ENCODE assay signal across 25 mouse cellular contexts in genomic region chr12:24962362-24962967, GRCm38 (mm10). TPM values are rescaled to one million over a fixed set of nuclear protein-coding genes. Genes with fewer than 3 reads are reported as not detected.
A peak's percentile ranks its signal among the peaks of the same experiment; 100 is the strongest.
DNase-seq lines count a peak whose midpoint lies in the region; ATAC-seq and TF ChIP-seq lines count a peak whose summit lies in the region.
"Had no signal": no experiment of that assay in that cellular context is flagged by ENCODE, and none has a peak within 500 bp of the region (broad histone marks: within the 10 kb centered on the region; RNA-seq: fewer than 3 reads in every experiment).

No protein-coding gene starts in this region.

- no peak overlapping the region for H3K4me2 ChIP-seq in kidney, embryonic 16.5 days (replicated peaks; ENCODE audit: low read depth, low read length)

- H3K27me3 ChIP-seq in kidney, adult 2 months (replicated peaks; ENCODE audit: control insufficient read depth, insufficient read depth, low read length): no peaks in the 10 kb centered on the region
- no peaks in the 10 kb centered on the region for H3K27me3 ChIP-seq in kidney, embryonic 16.5 days (ENCODE audit: insufficient read depth, low read length)
- H3K27me3 ChIP-seq: heart, embryonic 12.5 days; liver, embryonic 13.5 days had no signal

- H3K9ac ChIP-seq in kidney, embryonic 16.5 days (replicated peaks; ENCODE audit: low read length): no peak overlapping the region
- H3K9ac ChIP-seq: heart, embryonic 12.5 days; liver, embryonic 13.5 days had no signal

- no peak overlapping the region for H3K4me3 ChIP-seq in kidney, adult 2 months (ENCODE audit: insufficient read depth, low read depth, low read length)
- no peak overlapping the region for H3K4me3 ChIP-seq in kidney, embryonic 16.5 days (ENCODE audit: low read length)
- H3K4me3 ChIP-seq: hindbrain, embryonic 10.5 days; liver, embryonic 13.5 days; midbrain, embryonic 10.5 days had no signal

- no peak for TF ChIP-seq CTCF in kidney, adult 2 months (conservative IDR thresholded peaks at IDR 0.05; ENCODE audit: insufficient read depth, insufficient read length, low read depth, low read length)

- H3K4me1 ChIP-seq in kidney, adult 2 months (ENCODE audit: control insufficient read depth, insufficient read depth, low read length): peaks cover 16% of the 10 kb centered on the region
- H3K4me1 ChIP-seq in kidney, embryonic 16.5 days (ENCODE audit: insufficient read depth, low read length): peaks cover 10% of the 10 kb centered on the region
- H3K4me1 ChIP-seq: hindbrain, embryonic 10.5 days; midbrain, embryonic 10.5 days had no signal

- H3K36me3 ChIP-seq in kidney, adult 2 months (ENCODE audit: control insufficient read depth, insufficient read depth, low read length): no peaks in the 10 kb centered on the region
- H3K36me3 ChIP-seq in kidney, embryonic 16.5 days (ENCODE audit: insufficient read depth, low read length): peaks cover 6% of the 10 kb centered on the region; the same call in 1 of the 2 replicates
- H3K36me3 ChIP-seq: liver, embryonic 13.5 days had no signal

- DNase-seq in kidney, adult 11 months: peak; percentile 91
- peak; percentile 95 for DNase-seq in kidney, adult 2 months
- peak; percentile 69 to 92 for DNase-seq in kidney, postnatal 36 days
- no peak for DNase-seq in cerebellum, adult 18-20 months
- no peak for DNase-seq in gastrocnemius, postnatal 36 days
- no peak for DNase-seq in lung, postnatal 4 days
- DNase-seq: adrenal gland, adult 8-10 months; B cell, adult 2 months; cerebellum, adult 8-10 months; cerebellum, postnatal 25 days; gastrocnemius, postnatal 14 days; liver, embryonic 13.5 days; lung, adult 18-20 months; right cerebral cortex, adult 18-20 months; spleen, adult 18-20 months; thymus, postnatal 14 days had no signal

- peak; percentile 92 for ATAC-seq in kidney, embryonic 16.5 days (ENCODE audit: low FRiP score, low TSS enrichment)
- ATAC-seq: activated CD4-positive, CD25-positive, alpha-beta regulatory T cell, adult 4 months; forebrain, embryonic 14.5 days; hindbrain, embryonic 16.5 days; lung, postnatal 0 days; midbrain, embryonic 16.5 days had no signal

- TF ChIP-seq POLR2A in kidney, adult 2 months (IDR thresholded peaks at IDR 0.05; ENCODE audit: low read depth, low read length): no peak

- peak overlapping the region; percentile 66; the same call in 1 of the 2 replicates for H3K27ac ChIP-seq in kidney, adult 2 months (ENCODE audit: insufficient read depth, low read depth, low read length)
- peak overlapping the region; percentile 71; the same call in 1 of the 2 replicates for H3K27ac ChIP-seq in kidney, embryonic 16.5 days (ENCODE audit: low read length)
- H3K27ac ChIP-seq: hindbrain, embryonic 10.5 days; liver, embryonic 13.5 days; midbrain, embryonic 10.5 days had no signal

- 40% methylated on average over 11 of the region's 11 CpGs for WGBS in kidney, adult 2 months
- 63% methylated on average over 11 of the region's 11 CpGs for WGBS in kidney, embryonic 16.5 days

- no peaks in the 10 kb centered on the region; the same call in 1 of the 2 replicates for H3K9me3 ChIP-seq in kidney, embryonic 16.5 days (ENCODE audit: low read length)
- H3K9me3 ChIP-seq: liver, embryonic 13.5 days; midbrain, embryonic 10.5 days had no signal

- intact Hi-C loops in gastrocnemius, postnatal 36 days (cut with DNase I): no loop called here

RNA-seq across cellular contexts. Expression of gene Kidins220, which starts 12.3 kb away (rescaled TPM):
- polyA plus RNA-seq in kidney, adult 2 months (2012; rRNA removed): 79.6 and 102 TPM in 2 replicates
- 36.7 and 39.6 TPM in 2 replicates for polyA plus RNA-seq in kidney, embryonic 16.5 days (2015; fragmentation: Nextera tagmentation; extraction: Ambion mirVana)
- 10 to 100 TPM; 38.3 to 54.1 TPM for total RNA-seq in gastrocnemius, postnatal 36 days (2021)

Comparison
In these comparisons a context has a peak if more than half of its experiments do, and no peak if none do; other contexts are left out.
1. DNase-seq: peak in kidney, adult 11 months (single experiment), kidney, adult 2 months (single experiment) and kidney, postnatal 36 days (2 of 2); none in cerebellum, adult 18-20 months (0 of 2), gastrocnemius, postnatal 36 days (0 of 2) and lung, postnatal 4 days (0 of 2).